Mouse (Mus musculus) kidney, adult 2 months (tissue): ENCODE measurements at regions not wholly inside any gene's neighbourhood (a gene's known extent, or its start where the extent isn't known, plus 50 kb on each side); places are given as distances from the start of the nearest gene placed in this dataset.

Experiments used
- DNase-seq: peaks from one replicate; pipeline ENCODE4 v3.0.0; 2021
- H3K27ac ChIP-seq: fragments of 200-500 bp; 2 replicates; pipeline ENCODE4 v1.5.1; 2012; ENCODE audit warnings: low read depth, low read length, control low read depth, inconsistent platforms; ENCODE audit not compliant: insufficient read depth
- H3K27me3 ChIP-seq: fragments of 200-500 bp; replicated peaks from 2 replicates; pipeline ENCODE4 v1.6.1; 2012; ENCODE audit warnings: mild to moderate bottlenecking, moderate library complexity, low read length, inconsistent platforms; ENCODE audit not compliant: control insufficient read depth, insufficient read depth
- H3K36me3 ChIP-seq: fragments of 200-500 bp; 2 replicates; pipeline ENCODE4 v1.6.1; 2012; ENCODE audit warnings: mild to moderate bottlenecking, moderate library complexity, low read length, inconsistent platforms; ENCODE audit not compliant: control insufficient read depth, insufficient read depth
- H3K4me1 ChIP-seq: fragments of 200-500 bp; 2 replicates; pipeline ENCODE4 v1.6.1; 2011; ENCODE audit warnings: low read length; ENCODE audit not compliant: control insufficient read depth, insufficient read depth
- H3K4me3 ChIP-seq: fragments of 200-500 bp; 2 replicates; pipeline ENCODE4 v1.5.1; 2011; ENCODE audit warnings: mild to moderate bottlenecking, low read depth, low read length, control low read depth; ENCODE audit not compliant: insufficient read depth
- CTCF ChIP-seq: fragments of 200-500 bp; conservative IDR thresholded peaks from 2 replicates; pipeline ENCODE4 v1.5.1; 2011; ENCODE audit warnings: low read depth, mild to moderate bottlenecking, control low read depth, low read length, moderate library complexity, mixed read lengths; ENCODE audit not compliant: insufficient read depth, insufficient read length
- POLR2A ChIP-seq: fragments of 200-500 bp; IDR thresholded peaks from one replicate; pipeline ENCODE4 v1.6.1; 2011; ENCODE audit warnings: low read depth, low read length, control low read depth
- WGBS: fragments of 180-500 bp; shearing (Covaris S2); methylation state at CpG from one replicate; pipeline ENCODE4 v1.1.7; 2018; 5-methylcytosine and 5-hydroxymethylcytosine counted together

- Histone ChIP-seq H3K27me3 (no peaks in the 10 kb centered on the region), H3K4me1 (peaks cover 10% of the 10 kb centered on the region; the same call in 1 of the 2 replicates), H3K36me3 (no peaks in the 10 kb centered on the region), H3K4me3 (peak overlapping the region; percentile 43), H3K27ac (peak overlapping the region; percentile 48)
- no peak for TF ChIP-seq CTCF
- TF ChIP-seq POLR2A, result no peak
- DNase-seq, result peak; percentile 45
- WGBS, result 6% methylated on average over 16 of the region's 16 CpGs
Observed at GRCm38 (mm10) chr11:117599049-117599787, 54.9 kb upstream of the Tnrc6c start.

- TF ChIP-seq POLR2A, result no peak
- TF ChIP-seq CTCF, result no peak
- Histone ChIP-seq H3K27ac (no peak overlapping the region), H3K36me3 (no peaks in the 10 kb centered on the region), H3K4me3 (peak overlapping the region; percentile 43; the same call in 1 of the 2 replicates), H3K4me1 (peaks cover 10% of the 10 kb centered on the region; the same call in 1 of the 2 replicates), H3K27me3 (no peaks in the 10 kb centered on the region)
- 36% methylated on average over 14 of the region's 14 CpGs for WGBS
- DNase-seq, result no peak
Observed at GRCm38 (mm10) chr11:117599788-117600263, 54.3 kb upstream of the Tnrc6c start.

GRCm38 (mm10) chr11:117601147-117601546, 52.9 kb upstream of the Tnrc6c start:
- WGBS, result 56% methylated on average over 5 of the region's 5 CpGs
- TF ChIP-seq POLR2A, result no peak
- no peak for TF ChIP-seq CTCF
- H3K4me1 ChIP-seq, result peaks cover 10% of the 10 kb centered on the region; the same call in 1 of the 2 replicates
- DNase-seq, result peak; percentile 21
- no peak overlapping the region for H3K27ac ChIP-seq
- H3K36me3 ChIP-seq, result no peaks in the 10 kb centered on the region
- no peak overlapping the region for H3K4me3 ChIP-seq
- no peaks in the 10 kb centered on the region for H3K27me3 ChIP-seq

- Histone ChIP-seq H3K4me3 (no peak overlapping the region), H3K27me3 (no peaks in the 10 kb centered on the region), H3K36me3 (no peaks in the 10 kb centered on the region), H3K27ac (no peak overlapping the region), H3K4me1 (no peaks in the 10 kb centered on the region)
- no peak for TF ChIP-seq CTCF
- TF ChIP-seq POLR2A, result no peak
- DNase-seq, result no peak
- 48% methylated on average over 2 of the region's 2 CpGs for WGBS
Observed at GRCm38 (mm10) chr11:117604019-117604418, 50.1 kb upstream of the Tnrc6c start.
